Mouse (Mus musculus) embryonic facial prominence, embryonic 10.5 days (tissue): ENCODE data around the gene Armc5. TPM values are rescaled to one million over a fixed set of nuclear protein-coding genes. Genes with fewer than 3 reads are reported as not detected.

Source experiments
- DNase-seq: peaks from one replicate; pipeline ENCODE4 v3.0.0-alpha.2; 2017; ENCODE audit warnings: low spot score
- H3K27ac ChIP-seq: fragments of 300-500 bp; sonication (generic); replicated peaks from 2 replicates; pipeline ENCODE4 v1.5.1; 2016; ENCODE audit warnings: mild to moderate bottlenecking
- H3K27me3 ChIP-seq: fragments of 300-500 bp; sonication (generic); replicated peaks from 2 replicates; pipeline ENCODE4 v1.6.1; 2016; ENCODE audit warnings: low read depth, mild to moderate bottlenecking; ENCODE audit not compliant: poor library complexity, severe bottlenecking
- H3K36me3 ChIP-seq: fragments of 300-500 bp; sonication (generic); replicated peaks from 2 replicates; pipeline ENCODE4 v1.6.1; 2016; ENCODE audit warnings: mild to moderate bottlenecking, moderate library complexity
- H3K4me1 ChIP-seq: fragments of 300-500 bp; sonication (generic); 2 replicates; pipeline ENCODE4 v1.6.1; 2016
- H3K4me3 ChIP-seq: fragments of 300-500 bp; sonication (generic); 2 replicates; pipeline ENCODE4 v1.5.1; 2016; ENCODE audit warnings: mild to moderate bottlenecking, moderate library complexity
- H3K9me3 ChIP-seq: fragments of 300-500 bp; sonication (generic); 2 replicates; pipeline ENCODE4 v1.6.1; 2016; ENCODE audit warnings: mild to moderate bottlenecking
- WGBS: fragments of 180-500 bp; shearing (Covaris S2); methylation state at CpG from one replicate; pipeline ENCODE4 v1.1.7; 2016; 5-methylcytosine and 5-hydroxymethylcytosine counted together
- polyA plus RNA-seq: library from polyadenylated mRNA; unstranded; fragments of >200 nt; fragmentation: Nextera tagmentation; extraction: Ambion mirVana; gene quantifications from 2 replicates; pipeline ENCODE4 v1.2.1, GENCODE M21; 2016

The Armc5 gene
- 17.5 and 19.1 TPM in 2 replicates for polyA plus RNA-seq

- DNase-seq = peak; percentile 90
- no peaks in the 10 kb centered on the region for H3K9me3 ChIP-seq
- H3K36me3 ChIP-seq = peaks cover 34% of the 10 kb centered on the region
- peak within 1 kb of the TSS; percentile 78 for H3K4me3 ChIP-seq
- 26% methylated on average over 37 of the region's 37 CpGs for WGBS
- no peaks in the 10 kb centered on the region for H3K27me3 ChIP-seq
- peak within 1 kb of the TSS; percentile 98 for H3K27ac ChIP-seq
- H3K4me1 ChIP-seq = peaks cover 32% of the 10 kb centered on the region
Observed at GRCm38 (mm10) chr7:128236856-128237592, at the start of gene Armc5. Gene Armc5, plus strand, starts transcription at chr7:128237342.

DNA sequence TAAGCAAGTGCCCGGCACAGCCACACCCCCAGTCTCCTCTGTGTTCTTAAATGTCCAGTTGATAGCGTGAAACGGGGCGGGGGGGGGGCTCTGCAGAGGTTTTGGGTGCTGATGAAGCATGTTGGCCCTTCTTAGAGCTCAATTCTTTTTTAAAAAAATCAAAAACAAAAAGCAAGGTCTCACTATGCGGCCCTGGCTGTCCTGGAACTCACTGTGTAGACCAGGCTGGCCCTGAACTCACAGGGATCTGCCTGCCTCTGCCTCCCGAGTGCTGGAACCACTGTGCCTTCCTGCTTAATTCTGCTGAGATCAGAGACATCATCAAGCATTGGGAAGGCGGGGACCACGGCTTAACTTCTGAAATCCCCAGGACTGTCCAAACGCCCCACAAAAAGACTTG lies 35.5 kb upstream of the Armc5 start:
- 92% methylated on average over 9 of the region's 9 CpGs for WGBS
- Histone ChIP-seq H3K4me3 (no peak overlapping the region), H3K4me1 (no peaks in the 10 kb centered on the region), H3K36me3 (no peaks in the 10 kb centered on the region), H3K27ac (no peak overlapping the region), H3K9me3 (no peaks in the 10 kb centered on the region), H3K27me3 (no peaks in the 10 kb centered on the region)
- DNase-seq = no peak

DNA sequence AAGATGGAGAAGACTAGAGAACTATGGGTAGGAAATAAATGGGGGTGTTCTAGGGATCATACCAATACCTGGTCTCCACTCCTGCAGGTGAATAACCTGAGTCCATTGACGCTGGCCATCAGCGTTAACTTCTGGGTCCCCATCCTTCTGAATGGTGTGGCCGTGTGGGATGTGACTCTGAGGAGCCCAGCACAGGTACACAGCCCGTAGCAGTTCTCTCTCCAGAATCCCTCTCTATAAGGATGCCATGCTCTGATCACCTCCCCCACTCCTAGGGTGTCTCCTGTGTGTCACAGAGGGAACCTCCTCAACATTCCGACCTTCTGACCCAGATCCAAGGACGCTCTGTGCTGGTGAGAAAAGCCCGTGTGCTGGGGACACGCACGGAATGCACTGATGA lies 34.1 kb upstream of the Armc5 start:
- Histone ChIP-seq H3K4me1 (no peaks in the 10 kb centered on the region), H3K4me3 (no peak overlapping the region), H3K27me3 (no peaks in the 10 kb centered on the region), H3K9me3 (no peaks in the 10 kb centered on the region), H3K27ac (no peak overlapping the region), H3K36me3 (no peaks in the 10 kb centered on the region)
- WGBS = 84% methylated on average over 9 of the region's 9 CpGs
- no peak for DNase-seq

DNA sequence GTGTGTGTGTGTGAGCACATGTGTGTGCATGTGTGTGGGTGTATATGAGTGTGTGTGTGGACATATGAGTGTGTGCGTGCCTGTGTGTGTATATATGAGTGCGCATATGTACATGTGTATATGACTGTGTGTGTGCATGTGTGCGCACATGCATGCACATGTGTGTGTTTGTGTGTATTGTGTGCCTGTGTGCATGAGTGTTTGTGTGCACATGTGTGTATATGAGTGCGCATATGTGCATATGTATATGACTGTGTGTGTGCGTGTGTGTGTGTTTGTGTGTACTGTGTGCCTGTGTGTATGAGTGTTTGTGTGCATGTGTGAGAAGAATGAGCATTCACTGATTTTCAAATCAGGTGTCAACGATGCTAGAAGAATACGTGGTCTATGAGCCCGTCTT lies 33.0 kb upstream of the Armc5 start:
- no peaks in the 10 kb centered on the region for H3K9me3 ChIP-seq
- DNase-seq = no peak
- no peaks in the 10 kb centered on the region for H3K27me3 ChIP-seq
- no peaks in the 10 kb centered on the region for H3K36me3 ChIP-seq
- H3K4me3 ChIP-seq = no peak overlapping the region
- no peak overlapping the region for H3K27ac ChIP-seq
- no peaks in the 10 kb centered on the region for H3K4me1 ChIP-seq
- WGBS = 91% methylated on average over 8 of the region's 8 CpGs

- no peaks in the 10 kb centered on the region for H3K36me3 ChIP-seq
- no peak overlapping the region for H3K4me3 ChIP-seq
- H3K4me1 ChIP-seq = no peaks in the 10 kb centered on the region
- WGBS = 86% methylated on average over 18 of the region's 18 CpGs
- H3K27ac ChIP-seq = no peak overlapping the region
- no peaks in the 10 kb centered on the region for H3K9me3 ChIP-seq
- H3K27me3 ChIP-seq = no peaks in the 10 kb centered on the region
- DNase-seq = no peak
Observed at GRCm38 (mm10) chr7:128205695-128206094, 31.4 kb upstream of the Armc5 start.

DNA sequence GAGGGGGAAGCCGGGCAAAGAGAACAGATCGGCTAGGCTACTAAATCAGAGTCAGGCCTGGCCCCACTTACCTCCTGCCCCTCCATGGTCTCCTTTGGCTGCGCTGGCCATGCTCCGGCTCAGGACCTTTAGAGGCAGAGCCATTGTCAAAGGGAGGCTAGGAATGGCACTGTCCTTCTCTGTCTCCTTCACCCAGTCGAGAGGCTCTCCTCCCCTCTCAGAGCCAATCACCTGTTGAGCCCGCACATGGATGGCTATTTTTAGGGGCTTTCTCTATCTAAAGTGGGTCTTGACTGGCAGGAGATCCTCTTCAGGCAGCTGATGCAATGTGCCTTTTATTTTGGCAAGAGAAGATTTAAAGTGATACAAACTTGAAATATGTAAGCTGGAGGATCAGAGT lies 31.0 kb upstream of the Armc5 start, which contains the start of gene Cox6a2:
Gene Cox6a2, minus strand, starts transcription at position 236 of the 400 bp plus-strand sequence.
- no peak within 1 kb of the TSS for H3K4me3 ChIP-seq
- H3K27ac ChIP-seq = no peak within 1 kb of the TSS
- no peaks in the 10 kb centered on the region for H3K4me1 ChIP-seq
- no peaks in the 10 kb centered on the region for H3K9me3 ChIP-seq
- WGBS = 83% methylated on average over 6 of the region's 6 CpGs
- no peak for DNase-seq
- no peaks in the 10 kb centered on the region for H3K27me3 ChIP-seq
- H3K36me3 ChIP-seq = no peaks in the 10 kb centered on the region

GRCm38 (mm10) chr7:128208187-128208586 lies 29.0 kb upstream of the Armc5 start:
- no peaks in the 10 kb centered on the region for H3K36me3 ChIP-seq
- H3K4me1 ChIP-seq = no peaks in the 10 kb centered on the region
- H3K4me3 ChIP-seq = no peak overlapping the region
- peak; percentile 64 for DNase-seq
- no peaks in the 10 kb centered on the region for H3K27me3 ChIP-seq
- no peak overlapping the region for H3K27ac ChIP-seq
- no peaks in the 10 kb centered on the region for H3K9me3 ChIP-seq
- 8% methylated on average over 4 of the region's 4 CpGs for WGBS

DNA sequence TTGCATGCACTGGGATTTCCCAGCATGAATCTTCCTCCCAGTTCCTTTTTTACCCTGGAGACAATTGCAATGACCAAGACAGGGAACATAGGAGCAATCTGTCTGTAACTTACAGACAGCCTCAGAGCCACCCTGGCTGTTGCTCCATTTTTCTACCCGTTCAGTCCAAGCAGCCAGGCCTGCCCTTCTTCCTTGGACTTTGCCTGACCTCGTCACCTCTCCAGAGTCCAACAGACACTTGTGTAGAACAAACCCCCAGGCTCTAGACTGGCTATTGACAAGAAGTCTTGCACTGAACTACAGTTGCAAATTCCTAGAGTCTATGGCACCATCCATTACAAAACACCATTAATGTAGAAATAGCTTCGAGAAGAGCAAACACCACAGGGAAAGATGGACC lies 27.3 kb upstream of the Armc5 start:
- no peak overlapping the region for H3K27ac ChIP-seq
- WGBS = 54% methylated on average over 3 of the region's 3 CpGs
- no peaks in the 10 kb centered on the region for H3K36me3 ChIP-seq
- no peaks in the 10 kb centered on the region for H3K27me3 ChIP-seq
- H3K4me3 ChIP-seq = no peak overlapping the region
- no peaks in the 10 kb centered on the region for H3K4me1 ChIP-seq
- H3K9me3 ChIP-seq = no peaks in the 10 kb centered on the region
- no peak for DNase-seq

DNA sequence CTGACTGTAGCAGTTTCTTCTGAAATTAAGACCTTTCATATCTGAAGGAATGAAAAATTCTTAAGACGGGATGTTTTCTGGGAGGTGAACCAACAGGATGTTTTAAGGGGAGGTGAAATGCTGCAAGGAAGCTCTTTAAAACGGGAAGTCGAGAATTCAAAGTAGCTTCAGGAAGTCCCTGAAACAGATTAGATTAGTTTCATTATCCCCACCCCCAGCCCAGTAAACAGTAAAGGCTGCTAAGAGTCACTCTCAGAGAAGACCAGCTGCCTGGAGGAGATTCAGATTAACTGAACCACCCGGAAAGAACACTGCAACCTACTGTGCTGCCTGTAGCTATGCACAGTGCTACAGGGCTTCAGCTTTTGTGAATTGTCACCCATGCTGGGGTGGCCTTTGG lies 17.2 kb upstream of the Armc5 start:
- no peak for DNase-seq
- Histone ChIP-seq H3K27me3 (no peaks in the 10 kb centered on the region), H3K27ac (no peak overlapping the region), H3K36me3 (no peaks in the 10 kb centered on the region), H3K9me3 (no peaks in the 10 kb centered on the region), H3K4me3 (no peak overlapping the region), H3K4me1 (0 out of 2 replicates have a peak, but pooled peaks cover 2% of the 10 kb centered on the region)
- WGBS = 85% methylated on average over 4 of the region's 4 CpGs

- WGBS = 87% methylated on average over 3 of the region's 3 CpGs
- H3K27ac ChIP-seq = no peak overlapping the region
- DNase-seq = no peak
Observed at GRCm38 (mm10) chr7:128220936-128221335, 16.2 kb upstream of the Armc5 start.

DNA sequence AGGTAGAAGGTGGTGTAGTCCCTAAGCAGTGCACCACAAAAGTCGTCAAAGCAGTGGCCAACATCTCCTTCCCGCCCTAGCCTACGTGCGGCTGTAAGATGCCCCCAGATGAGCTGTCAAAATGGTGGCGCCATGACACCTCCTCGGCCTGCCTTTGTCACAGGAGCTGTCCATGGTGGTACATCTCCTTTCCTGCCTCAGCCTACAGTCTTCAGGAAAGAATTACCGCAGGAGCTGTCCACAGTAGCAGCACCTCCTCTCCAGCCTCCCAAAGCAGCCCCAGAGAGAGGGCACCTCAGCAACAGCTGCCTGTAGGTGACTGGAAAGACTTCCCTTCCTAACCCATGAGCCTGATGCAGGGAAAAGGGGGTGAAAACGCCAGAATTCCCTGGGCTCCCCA lies 5.4 kb upstream of the Armc5 start:
- Histone ChIP-seq H3K27ac (no peak overlapping the region), H3K4me3 (no peak overlapping the region), H3K4me1 (peaks cover 3% of the 10 kb centered on the region), H3K27me3 (no peaks in the 10 kb centered on the region), H3K36me3 (peaks cover 9% of the 10 kb centered on the region; the same call in 1 of the 2 replicates), H3K9me3 (no peaks in the 10 kb centered on the region)
- no peak for DNase-seq
- WGBS = 46% methylated on average over 8 of the region's 8 CpGs

More at GRCm38 (mm10) chr7:128220936-128221335, 16.2 kb upstream of the Armc5 start:
- Histone ChIP-seq H3K36me3 (no peaks in the 10 kb centered on the region), H3K4me3 (no peak overlapping the region), H3K4me1 (0 out of 2 replicates have a peak, but pooled peaks cover 2% of the 10 kb centered on the region), H3K9me3 (no peaks in the 10 kb centered on the region), H3K27me3 (no peaks in the 10 kb centered on the region)

- H3K36me3 ChIP-seq = peaks cover 11% of the 10 kb centered on the region
- H3K9me3 ChIP-seq = no peaks in the 10 kb centered on the region
- peaks cover 20% of the 10 kb centered on the region for H3K4me1 ChIP-seq
- whole genome bisulfite sequencing = 84% methylated on average over 2 of the region's 2 CpGs
- no peaks in the 10 kb centered on the region for H3K27me3 ChIP-seq
- no peak overlapping the region for H3K4me3 ChIP-seq
- no peak overlapping the region for H3K27ac ChIP-seq
- DNase-seq = no peak
Observed at GRCm38 (mm10) chr7:128234796-128235195, 2.3 kb upstream of the Armc5 start.

- H3K9me3 ChIP-seq = no peaks in the 10 kb centered on the region
- H3K27me3 ChIP-seq = no peaks in the 10 kb centered on the region
- DNase-seq = no peak
- H3K36me3 ChIP-seq = peaks cover 18% of the 10 kb centered on the region
- no peak overlapping the region for H3K27ac ChIP-seq
- peaks cover 25% of the 10 kb centered on the region for H3K4me1 ChIP-seq
- no peak overlapping the region for H3K4me3 ChIP-seq
- 89% methylated on average over 1 of the region's 1 CpGs for WGBS
Observed at GRCm38 (mm10) chr7:128235481-128235880, 1.7 kb upstream of the Armc5 start.
